Mouse (Mus musculus) bone marrow, adult 2 months (tissue): ENCODE data around the gene Olfm1.

Experiments
- CTCF ChIP-seq: fragments of 200-500 bp; IDR thresholded peaks from 2 replicates; pipeline ENCODE4 v1.5.1; 2011; ENCODE audit warnings: low read length, control low read depth; ENCODE audit not compliant: control insufficient read depth, insufficient read depth
- POLR2A ChIP-seq: fragments of 200-500 bp; IDR thresholded peaks from 2 replicates; pipeline ENCODE4 v1.6.1; 2011; ENCODE audit warnings: low read depth, mild to moderate bottlenecking, control low read depth, low read length, borderline replicate concordance; ENCODE audit not compliant: control insufficient read depth

DNA sequence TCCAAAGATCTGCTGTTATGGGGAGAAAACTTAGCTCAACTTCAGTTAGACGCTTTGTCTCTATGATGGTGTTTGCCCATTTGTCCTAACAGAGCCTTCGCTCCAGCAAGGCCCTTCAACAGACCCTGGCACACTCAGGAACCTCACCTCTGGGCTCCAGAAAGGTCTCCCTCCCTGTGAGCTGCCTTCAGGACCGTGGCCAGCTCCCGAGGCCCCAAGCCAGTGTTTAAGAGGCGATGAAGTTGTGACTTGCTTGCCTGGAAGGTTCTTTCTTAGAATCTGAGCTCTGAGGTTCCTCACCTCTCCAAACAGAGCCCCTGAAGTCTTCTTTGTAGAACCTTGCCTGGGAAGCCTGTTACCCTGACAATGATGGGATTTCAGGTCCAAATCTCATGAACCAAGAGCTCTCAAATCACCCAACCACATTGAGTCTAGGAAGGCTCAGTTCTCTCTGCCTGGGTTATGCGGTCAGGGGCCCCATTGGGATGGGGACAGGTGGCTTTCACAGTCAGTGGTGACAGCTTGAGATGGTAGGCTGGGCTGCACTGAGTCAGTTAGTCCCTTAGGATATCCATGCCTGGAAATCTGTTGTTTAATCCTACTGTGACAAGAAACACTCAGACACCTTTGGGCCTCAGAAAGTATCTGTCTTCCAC lies 2.3 kb downstream of the Olfm1 start:
- TF ChIP-seq CTCF = no peak
- no peak for TF ChIP-seq POLR2A
